Mouse (Mus musculus) liver, adult 10 weeks (tissue): ENCODE results near the gene Pou2af1. TPM values are rescaled to one million over a fixed set of nuclear protein-coding genes. Genes with fewer than 3 reads are reported as not detected.

Source experiments
- polyA plus RNA-seq: library from polyadenylated mRNA; stranded (reverse); fragments of 350-450 nt; fragmentation: Illumina TruSeq; extraction: RNeasy Lipid Tissue Mini Kit (QIAGEN cat#74804); gene quantifications from one replicate; pipeline ENCODE4 v1.2.3, GENCODE M21; 2014; ENCODE audit warnings: low read depth, low replicate concordance

The Pou2af1 gene
- 1.3 TPM for polyA plus RNA-seq

GRCm38 (mm10) chr9:51213023-51213728 is at the start of gene Pou2af1:
Pou2af1 (plus strand) TSS chr9:51213708.

DNA sequence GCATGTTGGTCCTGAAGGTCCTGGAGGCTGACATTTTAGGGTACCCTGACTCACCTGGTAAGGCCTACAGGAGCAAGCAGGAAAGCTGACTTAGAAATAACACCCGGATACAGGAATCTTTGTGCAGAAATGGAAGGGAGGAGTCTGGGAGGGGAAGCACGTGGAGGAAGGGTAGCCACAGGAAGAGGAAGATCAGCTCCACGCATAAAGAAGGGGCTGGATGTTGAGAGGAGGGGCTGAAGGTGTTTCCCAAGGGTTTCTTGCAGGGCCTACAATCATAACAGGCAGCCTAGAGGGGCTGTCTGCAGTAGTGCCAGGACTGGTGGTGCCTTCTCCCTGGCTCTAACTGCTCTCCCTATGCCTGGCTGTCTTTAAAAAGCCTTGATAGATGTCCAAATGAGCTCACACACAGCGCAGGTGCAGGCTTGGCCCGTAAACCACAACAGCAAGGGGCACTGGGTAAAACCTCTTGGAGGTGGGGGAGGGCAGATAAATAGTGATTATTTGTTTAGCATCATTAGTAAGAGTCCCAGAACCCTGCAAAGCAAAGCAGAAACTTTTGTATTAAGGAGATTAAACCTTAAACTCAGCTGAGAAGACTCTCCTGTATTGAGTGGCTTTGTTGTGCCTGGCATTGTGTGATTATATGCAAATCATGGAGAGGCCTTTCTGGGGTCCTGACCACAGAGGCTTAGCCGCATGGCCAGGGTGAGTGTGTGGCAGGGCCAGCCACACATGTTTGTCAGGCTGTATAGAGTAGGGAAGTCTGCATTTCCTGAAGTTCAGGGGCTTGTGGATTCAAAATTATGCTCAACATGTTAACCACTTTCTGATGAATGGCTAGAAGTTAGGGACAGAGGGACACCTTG is 48.0 kb upstream of the Pou2af1 start, which contains the start of gene Gm32742:
Gene Gm32742, minus strand, starts transcription at position 206 of the 869 bp plus-strand sequence.

GRCm38 (mm10) chr9:51278500-51279381 is 65.2 kb downstream of the Pou2af1 start, which contains the start of gene Colca2:
Colca2 (minus strand) TSS chr9:51278569.

Other genes with a start within 250 kb of the Pou2af1 start
- 3.3 TPM for gene Sik2, start 204.6 kb upstream of the Pou2af1 start, polyA plus RNA-seq
- not detected for gene Btg4, start 152.8 kb upstream of the Pou2af1 start, polyA plus RNA-seq
- 1.1 TPM for gene Layn, start 136.6 kb upstream of the Pou2af1 start, polyA plus RNA-seq
- not detected for gene 4833427G06Rik, start 111.6 kb upstream of the Pou2af1 start, polyA plus RNA-seq
- gene Gm32742, start 48.2 kb upstream of the Pou2af1 start, polyA plus RNA-seq, result not detected
- gene Colca2, start 64.9 kb downstream of the Pou2af1 start, polyA plus RNA-seq, result 0.32 TPM
- 3.1 TPM for gene 1810046K07Rik, start 115.2 kb downstream of the Pou2af1 start, polyA plus RNA-seq